Mouse (Mus musculus): ENCODE data around the gene Spata45. TPM values are rescaled to one million over a fixed set of nuclear protein-coding genes. Genes with fewer than 3 reads are reported as not detected.

Gene Spata45
- polyA plus RNA-seq, 1 experiment = not detected

DNA sequence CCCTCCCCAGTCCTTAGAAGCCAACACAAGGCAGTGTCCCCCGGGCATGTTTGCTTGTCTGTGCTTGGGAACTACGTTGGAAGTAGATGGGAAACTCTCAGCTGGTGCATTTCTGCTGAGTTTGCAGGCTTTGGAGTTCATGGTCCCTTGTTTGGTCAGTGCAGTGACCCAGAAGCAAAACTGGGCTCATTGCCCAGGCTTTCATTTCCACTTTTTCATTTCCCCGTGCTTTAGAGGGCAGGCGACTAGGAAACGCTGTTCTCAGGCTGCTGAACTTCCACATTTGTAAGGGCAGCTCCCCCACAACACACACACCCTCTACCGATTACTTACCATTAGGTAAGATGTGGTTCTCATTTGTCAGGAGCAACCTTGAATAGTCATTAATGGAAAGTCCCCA is 36.6 kb downstream of the Spata45 start:
- Histone ChIP-seq H3K4me3 (replicated peaks; ENCODE audit: insufficient read depth, low read depth, low read length) (no peak overlapping the region), H3K27ac (ENCODE audit: insufficient read depth, low read length) (no peak overlapping the region), H3K27me3 (ENCODE audit: control insufficient read depth, insufficient read depth, low read length) (no peaks in the 10 kb centered on the region), H3K4me1 (ENCODE audit: control insufficient read depth, insufficient read depth, low read length) (no peaks in the 10 kb centered on the region)
- DNase-seq = no peak
- TF ChIP-seq CTCF (IDR thresholded peaks at IDR 0.05; ENCODE audit: borderline replicate concordance, insufficient read depth, low read depth, low read length) (no peak), POLR2A (IDR thresholded peaks at IDR 0.05; ENCODE audit: borderline replicate concordance, insufficient read depth, low read length) (no peak)
- 38% methylated on average over 6 of the region's 6 CpGs for WGBS

DNA sequence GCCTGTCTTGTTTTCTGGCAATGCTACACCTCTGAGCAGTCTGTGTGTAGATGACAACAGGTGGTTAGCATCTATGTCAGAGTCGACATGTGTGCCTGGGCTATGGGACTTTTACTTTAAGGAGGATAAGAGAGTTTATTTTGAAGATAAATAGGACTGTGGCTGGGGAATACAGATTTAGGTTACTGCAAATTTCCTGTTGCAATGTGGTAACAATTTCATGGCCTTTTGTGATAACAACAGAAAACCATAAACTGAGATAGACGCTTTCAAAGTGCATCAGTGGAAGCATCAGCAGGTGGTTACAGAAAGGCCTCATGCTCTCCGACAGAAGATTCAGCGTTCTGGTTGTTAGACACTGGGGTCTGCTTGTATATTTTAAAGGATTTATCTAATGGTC is 37.0 kb downstream of the Spata45 start:
- Histone ChIP-seq H3K27ac (ENCODE audit: insufficient read depth, low read length) (no peak overlapping the region), H3K4me1 (ENCODE audit: control insufficient read depth, insufficient read depth, low read length) (no peaks in the 10 kb centered on the region), H3K4me3 (replicated peaks; ENCODE audit: insufficient read depth, low read depth, low read length) (no peak overlapping the region), H3K27me3 (ENCODE audit: control insufficient read depth, insufficient read depth, low read length) (no peaks in the 10 kb centered on the region)
- TF ChIP-seq POLR2A (IDR thresholded peaks at IDR 0.05; ENCODE audit: borderline replicate concordance, insufficient read depth, low read length) = no peak
- TF ChIP-seq CTCF (IDR thresholded peaks at IDR 0.05; ENCODE audit: borderline replicate concordance, insufficient read depth, low read depth, low read length) = no peak
- no peak for DNase-seq
- WGBS = 82% methylated on average over 4 of the region's 4 CpGs

DNA sequence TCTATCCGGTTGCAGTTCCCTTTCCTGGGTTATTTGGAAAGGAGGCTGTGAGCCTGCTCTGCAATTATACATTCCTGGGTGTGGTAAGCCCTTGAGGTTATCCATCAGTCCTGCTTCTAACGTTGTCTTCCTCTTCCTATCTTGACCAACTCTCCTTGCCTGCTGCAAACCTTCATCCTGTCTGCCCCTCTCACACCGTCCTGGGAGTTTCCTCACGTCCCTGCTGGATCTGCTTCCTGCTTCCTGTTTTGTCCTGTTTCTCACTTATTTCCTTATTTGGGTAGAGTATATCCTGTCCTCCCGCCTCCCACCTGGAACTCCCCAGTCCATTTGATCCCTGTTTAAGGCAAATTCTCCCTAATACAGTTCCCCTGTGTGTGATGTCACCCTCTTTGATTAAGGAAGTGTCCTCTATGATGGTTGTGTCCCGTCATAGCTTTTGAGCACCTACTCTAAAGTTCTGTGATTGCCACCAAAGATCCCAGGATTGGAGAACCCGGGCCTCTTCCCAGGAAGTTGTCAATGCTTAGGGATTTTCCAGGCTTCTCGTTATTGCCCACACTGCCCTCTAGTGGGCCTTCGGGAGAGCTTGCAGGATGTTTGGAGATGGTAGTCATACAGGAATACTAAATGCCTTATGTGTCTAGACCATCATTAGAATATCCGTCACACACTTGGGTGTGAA is 38.9 kb downstream of the Spata45 start:
- WGBS = 59% methylated on average over 10 of the region's 10 CpGs
- H3K27ac ChIP-seq (ENCODE audit: insufficient read depth, low read length) = no peak overlapping the region
- DNase-seq = peak; percentile 43 to 50
- H3K4me1 ChIP-seq (ENCODE audit: control insufficient read depth, insufficient read depth, low read length) = no peaks in the 10 kb centered on the region
- H3K4me3 ChIP-seq (replicated peaks; ENCODE audit: insufficient read depth, low read depth, low read length) = no peak overlapping the region
- no peaks in the 10 kb centered on the region for H3K27me3 ChIP-seq (ENCODE audit: control insufficient read depth, insufficient read depth, low read length)
- no peak for TF ChIP-seq POLR2A (IDR thresholded peaks at IDR 0.05; ENCODE audit: borderline replicate concordance, insufficient read depth, low read length)
- peak; percentile 72; the same call in 1 of the 2 replicates for TF ChIP-seq CTCF (IDR thresholded peaks at IDR 0.05; ENCODE audit: borderline replicate concordance, insufficient read depth, low read depth, low read length)

DNA sequence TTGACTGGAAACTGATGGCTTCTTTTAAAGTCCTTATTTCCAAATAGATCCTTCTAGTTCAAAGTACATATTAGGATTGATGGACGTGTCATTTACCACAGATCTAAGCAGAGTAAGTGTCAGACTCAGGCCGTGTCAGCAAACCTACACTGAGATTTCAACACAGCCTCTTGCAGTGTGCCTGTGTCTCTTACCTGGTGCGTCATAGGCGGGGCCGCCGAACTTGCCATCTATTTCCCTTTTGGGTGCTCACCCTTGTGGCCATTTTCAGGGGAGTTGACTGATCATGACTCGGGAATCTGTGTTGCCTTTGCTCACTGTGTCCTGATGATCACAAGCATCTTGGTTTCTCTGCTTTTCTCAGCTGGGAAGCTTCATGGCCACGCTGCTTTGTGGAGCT is 46.8 kb downstream of the Spata45 start:
- Histone ChIP-seq H3K27ac (ENCODE audit: insufficient read depth, low read length) (no peak overlapping the region), H3K4me1 (ENCODE audit: control insufficient read depth, insufficient read depth, low read length) (no peaks in the 10 kb centered on the region), H3K4me3 (replicated peaks; ENCODE audit: insufficient read depth, low read depth, low read length) (no peak overlapping the region), H3K27me3 (ENCODE audit: control insufficient read depth, insufficient read depth, low read length) (no peaks in the 10 kb centered on the region)
- TF ChIP-seq CTCF (IDR thresholded peaks at IDR 0.05; ENCODE audit: borderline replicate concordance, insufficient read depth, low read depth, low read length) = no peak
- TF ChIP-seq POLR2A (IDR thresholded peaks at IDR 0.05; ENCODE audit: borderline replicate concordance, insufficient read depth, low read length) = no peak
- 92% methylated on average over 8 of the region's 8 CpGs for WGBS
- no peak for DNase-seq

DNA sequence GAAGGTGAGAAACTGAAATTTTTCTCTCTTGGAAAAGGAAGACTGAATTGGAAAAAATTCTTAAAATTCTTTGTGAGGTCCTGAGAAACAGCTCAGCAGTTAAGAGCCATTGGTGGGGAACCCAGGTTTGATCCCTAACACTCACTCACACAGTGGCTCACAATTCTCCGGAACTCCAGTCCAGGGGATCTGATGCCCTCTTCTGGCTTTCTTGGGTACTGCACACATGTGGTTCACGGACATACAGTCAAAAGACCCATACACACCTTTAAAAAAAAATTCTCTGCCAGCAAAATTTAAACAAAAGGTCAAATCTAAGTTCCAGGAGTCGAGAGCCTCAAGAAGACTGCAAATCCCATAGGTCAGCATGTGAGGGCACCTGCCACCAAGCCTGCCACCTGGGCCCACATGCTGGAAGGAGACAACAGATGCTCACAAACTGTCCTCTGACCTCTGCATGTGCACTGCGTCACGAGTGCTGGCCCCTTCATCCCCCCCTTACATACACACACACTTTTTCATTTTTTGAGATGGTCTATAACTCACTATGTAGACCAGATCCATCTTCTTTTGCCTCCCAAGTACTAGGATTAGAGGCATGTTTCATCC is 48.6 kb downstream of the Spata45 start:
- DNase-seq = no peak
- TF ChIP-seq CTCF (IDR thresholded peaks at IDR 0.05; ENCODE audit: borderline replicate concordance, insufficient read depth, low read depth, low read length) = peak; percentile 39; the same call in 1 of the 2 replicates
- no peak for TF ChIP-seq POLR2A (IDR thresholded peaks at IDR 0.05; ENCODE audit: borderline replicate concordance, insufficient read depth, low read length)
- 62% methylated on average over 5 of the region's 5 CpGs for WGBS

DNA sequence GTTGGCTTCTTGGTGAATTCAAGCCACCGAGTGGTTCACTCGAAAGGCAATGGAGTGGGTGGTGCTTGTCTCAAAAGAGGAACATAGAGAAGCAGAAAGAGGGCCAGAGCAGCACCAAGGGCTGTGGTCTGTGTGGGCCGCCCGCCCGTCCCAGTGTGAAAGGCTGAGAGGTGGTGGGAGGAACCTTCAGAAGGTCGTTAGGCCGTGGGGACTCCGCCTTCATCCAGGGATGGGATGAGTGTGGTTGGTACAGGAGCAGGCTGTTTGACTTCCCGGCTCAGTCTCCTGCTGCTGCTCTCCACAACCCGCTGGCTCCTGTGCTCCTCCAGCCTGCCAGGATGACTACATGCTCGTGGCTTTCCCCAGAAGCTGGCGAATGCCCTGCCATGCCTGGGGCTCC is 49.2 kb downstream of the Spata45 start:
- Histone ChIP-seq H3K4me1 (ENCODE audit: control insufficient read depth, insufficient read depth, low read length) (no peaks in the 10 kb centered on the region), H3K27ac (ENCODE audit: insufficient read depth, low read length) (no peak overlapping the region), H3K4me3 (replicated peaks; ENCODE audit: insufficient read depth, low read depth, low read length) (no peak overlapping the region), H3K27me3 (ENCODE audit: control insufficient read depth, insufficient read depth, low read length) (no peaks in the 10 kb centered on the region)
- DNase-seq = no peak
- TF ChIP-seq POLR2A (IDR thresholded peaks at IDR 0.05; ENCODE audit: borderline replicate concordance, insufficient read depth, low read length) = no peak
- no peak for TF ChIP-seq CTCF (IDR thresholded peaks at IDR 0.05; ENCODE audit: borderline replicate concordance, insufficient read depth, low read depth, low read length)
- WGBS = 64% methylated on average over 12 of the region's 12 CpGs

More for the DNA sequence above, 48.6 kb downstream of the Spata45 start:
- Histone ChIP-seq H3K27me3 (ENCODE audit: control insufficient read depth, insufficient read depth, low read length) (no peaks in the 10 kb centered on the region), H3K27ac (ENCODE audit: insufficient read depth, low read length) (no peak overlapping the region), H3K4me1 (ENCODE audit: control insufficient read depth, insufficient read depth, low read length) (no peaks in the 10 kb centered on the region), H3K4me3 (replicated peaks; ENCODE audit: insufficient read depth, low read depth, low read length) (no peak overlapping the region)

DNA sequence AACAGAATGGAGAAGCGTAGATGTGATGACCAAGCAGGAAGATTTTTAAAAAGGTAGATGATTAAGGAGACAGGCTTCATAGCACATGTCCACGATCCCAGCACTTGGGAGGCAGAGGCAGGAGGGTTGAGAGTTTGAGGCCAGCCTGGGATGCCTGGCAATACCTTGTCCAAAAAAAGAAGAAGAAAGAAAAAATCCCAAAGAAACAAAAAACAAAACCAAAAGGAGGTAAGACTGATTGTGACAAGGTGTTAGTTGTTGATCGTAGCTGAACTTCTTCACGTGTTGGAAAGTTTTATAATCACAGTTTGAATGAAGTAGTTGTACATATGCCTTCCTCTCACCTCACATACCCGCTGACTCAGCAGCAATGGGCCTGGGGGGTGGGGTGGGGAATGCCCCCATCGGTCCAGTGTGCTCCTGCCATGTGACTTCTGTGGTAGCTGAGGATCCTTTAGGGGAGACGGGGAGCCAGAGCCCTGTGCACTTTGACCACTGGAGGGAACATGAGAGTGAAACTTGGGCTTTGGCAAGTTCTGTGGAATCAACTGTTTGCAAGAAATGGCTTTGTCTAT is 50.0 kb downstream of the Spata45 start:
- Histone ChIP-seq H3K27ac (ENCODE audit: insufficient read depth, low read length) (no peak overlapping the region), H3K4me3 (replicated peaks; ENCODE audit: insufficient read depth, low read depth, low read length) (no peak overlapping the region), H3K4me1 (ENCODE audit: control insufficient read depth, insufficient read depth, low read length) (no peaks in the 10 kb centered on the region), H3K27me3 (ENCODE audit: control insufficient read depth, insufficient read depth, low read length) (no peaks in the 10 kb centered on the region)
- no peak for TF ChIP-seq POLR2A (IDR thresholded peaks at IDR 0.05; ENCODE audit: borderline replicate concordance, insufficient read depth, low read length)
- TF ChIP-seq CTCF (IDR thresholded peaks at IDR 0.05; ENCODE audit: borderline replicate concordance, insufficient read depth, low read depth, low read length) = no peak
- 88% methylated on average over 7 of the region's 7 CpGs for WGBS
- no peak for DNase-seq

DNA sequence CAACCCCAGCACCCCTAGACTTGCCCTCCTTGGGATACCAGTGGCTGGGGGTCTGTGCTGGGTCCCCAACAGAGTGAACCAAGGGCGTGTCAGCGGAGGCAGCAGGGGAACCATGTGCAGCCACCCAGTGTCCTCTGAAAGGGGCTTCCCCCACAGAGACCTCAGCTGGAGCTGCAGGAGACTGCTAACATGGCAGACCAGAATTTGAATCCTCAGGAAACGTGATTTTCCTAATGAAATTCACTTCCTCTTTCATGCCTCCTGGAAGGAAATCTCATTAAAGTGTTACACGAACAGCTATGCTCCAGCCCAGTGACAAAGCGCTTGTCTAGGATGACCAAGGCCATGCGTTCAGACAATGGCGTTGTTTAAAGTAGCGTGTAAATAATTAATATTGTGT is 50.5 kb downstream of the Spata45 start:
- TF ChIP-seq CTCF (IDR thresholded peaks at IDR 0.05; ENCODE audit: borderline replicate concordance, insufficient read depth, low read depth, low read length) (no peak), POLR2A (IDR thresholded peaks at IDR 0.05; ENCODE audit: borderline replicate concordance, insufficient read depth, low read length) (no peak)
- no peaks in the 10 kb centered on the region for H3K4me1 ChIP-seq (ENCODE audit: control insufficient read depth, insufficient read depth, low read length)
- no peak overlapping the region for H3K27ac ChIP-seq (ENCODE audit: insufficient read depth, low read length)
- H3K4me3 ChIP-seq (replicated peaks; ENCODE audit: insufficient read depth, low read depth, low read length) = no peak overlapping the region
- no peak for DNase-seq
- no peaks in the 10 kb centered on the region for H3K27me3 ChIP-seq (ENCODE audit: control insufficient read depth, insufficient read depth, low read length)
- 73% methylated on average over 8 of the region's 8 CpGs for WGBS
